Mouse (Mus musculus) cerebellum, adult 2 months (tissue): ENCODE data around the gene Olfr463.

Experiments used
- CTCF ChIP-seq: fragments of 200-500 bp; IDR thresholded peaks from 2 replicates; pipeline ENCODE4 v1.5.1; 2011; ENCODE audit warnings: low read depth, mild to moderate bottlenecking, control low read depth, low read length, moderate library complexity, borderline replicate concordance; ENCODE audit not compliant: insufficient read depth
- POLR2A ChIP-seq: fragments of 200-500 bp; IDR thresholded peaks from 2 replicates; pipeline ENCODE4 v1.6.1; 2011; ENCODE audit warnings: low read length, control low read depth, borderline replicate concordance; ENCODE audit not compliant: insufficient read depth

- TF ChIP-seq POLR2A (no peak), CTCF (no peak)
Measured at GRCm38 (mm10) chr11:87892168-87892567, 5.0 kb downstream of the Olfr463 start, which contains the start of gene Olfr462.
